Mouse (Mus musculus): ENCODE measurements around the gene Dop1b.

DNA sequence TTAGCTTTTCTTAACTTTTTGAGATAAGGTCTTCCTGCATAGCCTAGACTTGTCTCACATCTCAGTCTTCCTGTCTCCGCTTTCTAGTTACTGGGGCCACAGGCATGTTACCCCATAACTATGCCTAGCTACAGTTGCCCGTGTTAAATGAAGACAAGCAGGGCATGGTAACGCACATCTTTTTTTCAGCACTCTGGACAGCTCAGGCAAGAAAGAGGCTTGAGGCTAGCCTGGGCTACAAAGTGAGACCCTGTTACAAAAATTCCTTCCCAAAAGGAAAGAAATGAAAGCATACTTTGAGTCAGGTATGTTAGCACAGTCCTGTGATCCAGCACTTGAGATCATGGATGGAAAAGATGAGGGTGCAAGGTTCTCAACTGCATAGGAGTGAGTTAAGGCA lies 138.8 kb downstream of the Dop1b start:
- TF ChIP-seq POLR2A (IDR thresholded peaks at IDR 0.05; ENCODE audit: insufficient read depth, low read depth, low read length) (no peak), CTCF (IDR thresholded peaks at IDR 0.05; ENCODE audit: insufficient read depth, low read depth, low read length) (no peak)

Measured in olfactory bulb, adult 2 months (tissue).